Mouse (Mus musculus) adrenal gland, adult 8-10 months (tissue): Measurements from ENCODE around the gene Dffb. TPM values are rescaled to one million over a fixed set of nuclear protein-coding genes. Genes with fewer than 3 reads are reported as not detected.
"Not testable (repeated sequence)": the region's sequence is repeated elsewhere in the genome, so short reads cannot be mapped to it uniquely, and the experiment has no call there.

Experiments
- DNase-seq: peaks from one replicate; pipeline ENCODE4 v3.0.0; 2022
- total RNA-seq, 4 experiments: library from RNA; stranded (reverse); gene quantifications; 2 replicates each; pipeline ENCODE4 v1.2.4; 2022

Dffb gene
- total RNA-seq, 4 experiments from 2014 or later = 3.2 to 12.7 (median 8.0) TPM

GRCm38 (mm10) chr4:153962631-153963030, 12.3 kb downstream of the Dffb start:
- no peak for DNase-seq

GRCm38 (mm10) chr4:153957444-153958250, 17.3 kb downstream of the Dffb start:
- DNase-seq = no peak

GRCm38 (mm10) chr4:153956569-153957405, 18.1 kb downstream of the Dffb start, which contains the start of gene A430005L14Rik:
A430005L14Rik (plus strand) TSS chr4:153957237.
- DNase-seq = peak; percentile 96

- no peak for DNase-seq
Measured at GRCm38 (mm10) chr4:153955651-153956050, 19.3 kb downstream of the Dffb start.

- no peak for DNase-seq
Measured at GRCm38 (mm10) chr4:153951692-153952091, 23.2 kb downstream of the Dffb start.

GRCm38 (mm10) chr4:153951150-153951549, 23.8 kb downstream of the Dffb start:
- DNase-seq = no peak

GRCm38 (mm10) chr4:153950372-153950771, 24.6 kb downstream of the Dffb start:
- no peak for DNase-seq

GRCm38 (mm10) chr4:153945741-153946140, 29.2 kb downstream of the Dffb start:
- no peak for DNase-seq

- no peak for DNase-seq
Measured at GRCm38 (mm10) chr4:153944261-153944660, 30.7 kb downstream of the Dffb start.

- no peak for DNase-seq
Measured at GRCm38 (mm10) chr4:153943243-153943642, 31.7 kb downstream of the Dffb start.

- no peak for DNase-seq
Measured at GRCm38 (mm10) chr4:153929921-153930320, 45.0 kb downstream of the Dffb start.

GRCm38 (mm10) chr4:153929425-153929824, 45.5 kb downstream of the Dffb start:
- no peak for DNase-seq

- no peak for DNase-seq
Measured at GRCm38 (mm10) chr4:153928772-153929299, 46.1 kb downstream of the Dffb start.

GRCm38 (mm10) chr4:153922090-153922489, 52.8 kb downstream of the Dffb start:
- not testable (repeated sequence) for DNase-seq

- no peak for DNase-seq
Measured at GRCm38 (mm10) chr4:153920517-153921233, 54.3 kb downstream of the Dffb start.

- DNase-seq = no peak
Measured at GRCm38 (mm10) chr4:153917773-153918500, 57.0 kb downstream of the Dffb start.

Other genes with a start within 250 kb of the Dffb start
- gene A430005L14Rik, start 17.9 kb downstream of the Dffb start, total RNA-seq = 10 to 100 TPM; 20.5 to 22.0 (median 21.2) TPM
- gene Cep104, start 68 bp upstream of the Dffb start, total RNA-seq = 10 to 100 TPM; 25.5 to 33.1 (median 28.6) TPM
- 10 to 100 TPM; 61.2 to 79.9 (median 66.8) TPM for gene Lrrc47, start 36.6 kb upstream of the Dffb start, total RNA-seq
- gene Smim1, start 51.1 kb upstream of the Dffb start, total RNA-seq = 10 to 100 TPM; 59.1 to 87.5 (median 78.5) TPM
- gene Ccdc27, start 67.6 kb upstream of the Dffb start, total RNA-seq = not detected
- under 1 TPM in 1 of 4 experiments, not detected in 3; 0.22 TPM for gene Trp73, start 165.1 kb upstream of the Dffb start, total RNA-seq
- 10 to 100 TPM; 21.6 to 28.6 (median 22.8) TPM for gene Wrap73, start 167.2 kb upstream of the Dffb start, total RNA-seq
- 100 to 1,000 TPM; 186 to 217 (median 196) TPM for gene Tprgl, start 185.5 kb upstream of the Dffb start, total RNA-seq
- gene Megf6, start 195.6 kb upstream of the Dffb start, total RNA-seq = 1 to 10 TPM; 1.2 to 3.8 (median 2.9) TPM